17 mouse cellular contexts compared by ENCODE assay signal in the genomic region with DNA sequence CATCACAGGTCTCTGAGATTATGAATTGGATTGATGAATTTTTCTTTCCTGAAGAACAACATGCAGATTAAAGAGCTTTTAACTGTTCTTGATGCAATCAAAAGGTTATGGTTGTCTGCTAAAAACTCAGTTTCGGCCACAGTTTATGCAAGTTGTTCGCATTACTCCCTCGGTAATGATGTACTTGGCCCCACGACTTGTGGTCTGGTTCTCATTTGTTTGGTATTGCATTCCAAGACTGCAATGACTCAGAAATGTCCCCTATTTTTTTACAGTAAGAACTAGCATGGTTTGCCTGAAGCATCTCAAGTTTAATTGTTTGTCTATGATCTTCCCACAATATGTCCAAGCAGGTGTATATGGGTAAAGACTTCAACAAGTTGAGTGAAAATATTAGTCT.
"Had no signal": no experiment of that assay in that cellular context is flagged by ENCODE, and none has a peak within 500 bp of the region (broad histone marks: within the 10 kb centered on the region; RNA-seq: fewer than 3 reads in every experiment).

No protein-coding gene starts in this region.

- DNase-seq: kidney, postnatal 36 days; layer of hippocampus, postnatal 36 days; liver; lung, adult 18-20 months; lung, postnatal 10 days; lung, postnatal 4 days; midbrain, embryonic 14.5 days; right cerebral cortex, adult 18-20 months; right cerebral cortex, postnatal 14 days; thymus, adult 18-20 months; thymus, postnatal 36 days had no signal

- H3K27me3 ChIP-seq: limb, embryonic 12.5 days; liver, embryonic 12.5 days; liver, embryonic 15.5 days; lung, embryonic 15.5 days; neural tube, embryonic 12.5 days; neural tube, embryonic 15.5 days had no signal

- ATAC-seq: liver, embryonic 12.5 days had no signal
